Mouse (Mus musculus): ENCODE measurements around the gene Mtif2.
"Not testable (repeated sequence)": the region's sequence is repeated elsewhere in the genome, so short reads cannot be mapped to it uniquely, and the experiment has no call there.

The Mtif2 gene

DNA sequence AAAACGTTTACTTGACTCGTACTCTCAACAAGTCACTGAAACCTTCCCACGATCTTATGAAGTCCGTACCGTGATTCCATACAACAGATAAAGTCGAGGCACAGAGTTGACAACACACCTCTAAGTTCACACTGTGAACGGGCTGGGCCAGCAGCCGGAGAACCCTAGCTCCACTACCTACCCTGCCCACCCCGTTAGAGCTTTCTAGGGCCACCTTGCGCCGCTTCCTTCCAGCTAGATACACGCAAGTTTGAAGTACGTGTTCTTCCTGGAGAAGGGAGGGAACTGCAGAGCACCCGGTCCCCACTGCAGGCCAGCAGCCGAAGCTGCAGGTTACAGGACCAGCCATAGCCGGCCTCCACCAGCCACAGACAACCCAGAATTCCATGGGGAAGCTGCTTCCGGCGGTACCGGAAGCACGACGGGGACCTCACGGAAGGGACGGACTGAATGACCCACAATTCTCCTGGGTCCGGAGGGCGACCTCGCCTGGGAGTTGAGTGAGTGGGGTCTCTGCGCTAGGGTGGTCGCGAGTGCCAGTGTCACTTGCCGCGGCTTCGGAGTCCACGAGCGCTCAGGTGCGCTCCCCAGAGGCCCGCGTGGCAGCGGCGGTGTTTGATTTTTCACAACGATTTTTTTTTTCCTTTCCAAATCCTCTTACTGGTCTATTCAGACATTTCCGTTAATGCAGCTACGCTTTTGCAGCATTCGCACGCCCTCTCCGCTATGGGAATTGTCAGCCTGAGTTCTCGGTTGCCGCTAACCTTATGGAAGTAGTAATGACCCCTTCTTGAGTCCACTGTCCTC is at the start of gene Mtif2:
TSS of gene Mtif2 (plus strand) at position 421 of the 807 bp plus-strand sequence.
- peak; percentile 81 for DNase-seq (ENCODE audit: low spot score)

DNA sequence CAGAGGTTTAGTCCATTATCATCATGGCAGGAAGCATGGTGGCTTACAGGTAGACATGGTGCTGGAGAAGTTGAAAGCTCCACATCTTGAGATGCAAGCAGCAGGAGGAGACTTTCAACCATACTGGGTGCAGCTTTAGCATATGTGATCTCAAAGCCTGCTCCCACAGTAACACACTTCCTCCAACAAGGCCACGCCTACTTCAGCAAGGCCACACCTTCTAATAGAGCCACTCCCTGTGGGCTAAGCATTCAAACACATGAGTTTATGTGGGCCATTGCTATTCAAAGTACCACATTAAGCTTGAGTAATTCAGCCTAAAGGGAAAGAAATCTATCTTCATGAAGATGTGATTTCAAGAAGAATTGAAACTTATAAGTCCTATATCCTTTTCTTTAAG is 33.1 kb upstream of the Mtif2 start:
- DNase-seq (ENCODE audit: low spot score): no peak

DNA sequence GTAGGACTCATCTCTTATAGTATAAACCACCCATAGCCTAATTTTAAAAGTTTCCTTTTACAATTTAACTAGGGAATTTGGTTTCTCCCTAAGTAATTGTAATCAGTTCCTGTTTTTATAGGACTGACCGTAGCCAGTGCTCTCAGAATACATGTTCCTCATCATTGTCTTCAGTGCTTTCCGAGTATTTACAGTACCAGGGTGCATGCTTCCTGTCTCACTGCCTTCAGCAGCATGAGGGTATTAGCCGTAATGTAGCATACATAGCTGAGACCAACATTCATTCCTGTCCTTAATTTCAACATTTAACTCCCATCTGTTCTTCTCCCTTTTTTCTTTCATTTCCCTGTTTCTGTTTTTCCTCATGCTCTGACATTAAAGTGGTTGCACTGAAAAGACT is 29.2 kb upstream of the Mtif2 start:
- no peak for DNase-seq (ENCODE audit: low spot score)

DNA sequence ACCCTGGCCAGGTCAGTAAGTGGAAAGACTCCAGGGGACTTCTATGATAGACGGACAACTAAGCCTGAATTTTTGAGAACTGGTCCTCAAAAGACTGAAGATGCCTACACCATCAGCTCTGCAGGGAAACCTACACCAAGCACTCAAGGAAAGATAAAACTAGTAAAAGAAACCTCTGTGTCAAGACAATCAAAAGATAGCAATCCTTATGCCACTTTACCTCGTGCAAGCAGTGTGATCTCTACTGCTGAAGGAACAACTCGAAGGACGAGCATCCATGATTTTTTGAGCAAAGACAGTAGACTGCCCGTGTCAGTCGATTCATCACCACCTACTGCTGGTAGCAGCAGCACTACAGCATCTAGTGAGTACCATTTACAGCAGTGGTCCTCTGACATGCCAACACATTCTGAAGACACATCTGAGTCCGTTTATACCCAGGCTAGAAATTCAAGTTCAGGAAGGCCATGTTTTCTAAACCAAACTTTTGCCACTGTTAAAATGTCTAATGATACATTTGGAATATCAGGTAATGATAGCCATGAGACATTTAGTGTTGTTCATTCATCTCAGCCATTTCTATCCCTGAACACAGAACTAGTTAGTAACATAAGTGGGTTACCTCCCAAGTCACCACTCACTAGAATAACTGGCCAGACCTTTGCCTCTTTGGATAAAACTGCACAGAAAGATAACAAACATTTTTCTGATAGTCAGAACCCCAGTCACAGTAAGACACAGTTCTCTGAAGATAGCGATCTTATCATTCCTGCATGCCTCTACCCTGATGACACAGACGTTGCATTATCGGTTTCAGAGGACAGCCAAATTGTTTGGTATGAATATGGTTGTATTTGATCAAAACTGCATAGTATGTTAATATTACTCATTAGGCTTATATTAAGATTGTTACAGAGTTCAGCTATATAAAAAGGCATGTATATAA is 22.0 kb upstream of the Mtif2 start:
- DNase-seq (ENCODE audit: low spot score): peak; percentile 52

DNA sequence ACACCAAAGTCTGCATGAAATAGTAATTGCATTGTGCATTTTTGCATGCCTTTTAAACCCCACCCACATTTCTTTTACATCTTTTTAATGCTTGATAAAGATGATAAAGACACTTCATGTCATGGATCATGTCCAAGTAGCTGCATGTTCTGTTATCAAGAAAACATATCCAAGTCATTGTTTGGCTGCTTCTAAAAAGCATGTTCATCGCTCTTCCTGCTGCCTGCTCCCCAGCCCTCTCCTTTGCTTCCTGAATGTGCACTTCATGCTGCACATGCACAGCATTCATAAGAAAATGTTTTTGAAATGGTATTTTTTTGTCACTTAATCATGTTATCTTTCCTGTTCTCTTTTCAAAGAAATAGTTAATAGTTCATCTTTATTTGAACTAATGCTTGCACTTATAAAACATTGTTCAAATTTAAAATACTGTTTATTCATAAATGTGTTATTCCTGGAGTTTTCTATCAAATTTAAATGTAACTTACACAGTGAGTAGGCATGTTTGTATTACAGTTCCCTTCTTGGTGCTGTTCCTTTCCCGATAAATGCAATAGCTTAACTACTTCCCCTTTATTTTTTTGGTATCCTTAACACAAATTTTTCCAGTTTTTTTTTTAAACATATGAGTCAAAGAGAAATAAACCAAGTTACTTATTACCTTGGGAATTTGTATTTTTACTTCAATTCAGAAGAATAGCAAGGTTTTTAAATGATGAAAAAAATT is 21.1 kb upstream of the Mtif2 start:
- DNase-seq (ENCODE audit: low spot score): no peak

DNA sequence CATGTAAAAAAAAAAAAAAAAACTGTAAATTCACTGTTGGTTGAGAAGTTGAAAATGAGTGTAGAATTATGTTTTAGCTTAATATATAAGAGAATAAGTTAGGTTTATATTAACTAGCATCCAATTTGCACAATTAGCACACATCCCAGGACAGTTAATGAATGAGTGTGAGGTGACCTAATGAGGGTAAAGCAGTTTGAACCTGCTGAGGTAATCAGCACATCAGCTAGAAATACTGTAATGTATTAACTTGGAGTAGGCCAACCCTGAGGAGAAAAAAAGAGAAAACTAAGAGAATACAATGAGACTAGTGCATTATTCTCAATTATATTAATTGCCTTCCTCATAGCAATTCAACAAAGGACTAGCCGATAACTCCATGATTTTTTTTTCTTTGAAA is 16.8 kb upstream of the Mtif2 start:
- DNase-seq (ENCODE audit: low spot score): no peak

DNA sequence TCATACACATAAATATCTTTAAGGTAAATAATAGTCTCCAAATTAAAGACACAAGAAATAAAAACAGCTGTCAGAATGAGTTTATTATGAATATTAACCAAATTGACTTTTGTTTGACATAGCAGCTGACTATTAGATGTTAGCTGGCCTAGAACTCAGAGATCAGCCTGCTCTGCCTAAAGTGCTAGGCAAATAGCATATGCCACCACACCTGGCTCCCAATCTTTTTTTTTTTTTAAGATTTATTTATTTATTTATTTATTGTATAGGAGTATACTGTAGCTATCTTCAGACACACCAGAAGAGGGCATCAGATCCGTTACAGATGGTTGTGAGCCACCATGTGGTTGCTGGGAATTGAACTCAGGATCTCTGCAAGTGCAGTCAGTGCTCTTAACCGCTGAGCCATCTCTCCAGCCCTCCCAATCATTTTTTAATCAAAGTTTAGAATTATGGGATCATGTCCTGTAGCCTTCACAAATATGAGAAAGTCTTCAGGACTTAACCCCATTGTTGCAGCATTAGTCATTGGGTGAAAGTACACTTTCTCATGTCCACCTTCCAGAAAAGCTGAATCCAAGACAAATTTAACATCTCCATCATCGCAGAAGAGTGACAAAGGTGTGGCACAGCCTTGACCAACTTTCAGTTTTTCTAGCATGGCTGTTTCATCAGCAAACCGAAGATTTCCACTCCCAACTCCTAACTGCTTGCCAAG is 13.2 kb upstream of the Mtif2 start:
- no peak for DNase-seq (ENCODE audit: low spot score)

DNA sequence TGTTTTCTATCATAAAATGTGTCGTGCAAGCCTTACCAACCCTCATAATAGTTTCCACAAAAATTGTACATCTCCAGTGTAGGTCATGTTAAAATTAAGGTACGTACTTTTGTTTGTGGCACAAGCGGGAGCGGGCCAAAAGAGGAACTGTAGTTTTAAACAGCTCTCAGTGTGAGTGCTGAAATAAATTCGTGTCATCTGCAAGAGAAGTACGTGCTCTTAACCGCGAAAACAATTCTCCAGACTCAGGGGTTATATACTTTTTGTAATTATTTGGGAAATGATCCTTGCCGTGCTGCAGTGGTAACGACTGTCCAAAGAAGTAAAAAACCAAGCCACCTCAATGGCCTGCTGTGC is 11.9 kb upstream of the Mtif2 start:
- no peak for DNase-seq (ENCODE audit: low spot score)

DNA sequence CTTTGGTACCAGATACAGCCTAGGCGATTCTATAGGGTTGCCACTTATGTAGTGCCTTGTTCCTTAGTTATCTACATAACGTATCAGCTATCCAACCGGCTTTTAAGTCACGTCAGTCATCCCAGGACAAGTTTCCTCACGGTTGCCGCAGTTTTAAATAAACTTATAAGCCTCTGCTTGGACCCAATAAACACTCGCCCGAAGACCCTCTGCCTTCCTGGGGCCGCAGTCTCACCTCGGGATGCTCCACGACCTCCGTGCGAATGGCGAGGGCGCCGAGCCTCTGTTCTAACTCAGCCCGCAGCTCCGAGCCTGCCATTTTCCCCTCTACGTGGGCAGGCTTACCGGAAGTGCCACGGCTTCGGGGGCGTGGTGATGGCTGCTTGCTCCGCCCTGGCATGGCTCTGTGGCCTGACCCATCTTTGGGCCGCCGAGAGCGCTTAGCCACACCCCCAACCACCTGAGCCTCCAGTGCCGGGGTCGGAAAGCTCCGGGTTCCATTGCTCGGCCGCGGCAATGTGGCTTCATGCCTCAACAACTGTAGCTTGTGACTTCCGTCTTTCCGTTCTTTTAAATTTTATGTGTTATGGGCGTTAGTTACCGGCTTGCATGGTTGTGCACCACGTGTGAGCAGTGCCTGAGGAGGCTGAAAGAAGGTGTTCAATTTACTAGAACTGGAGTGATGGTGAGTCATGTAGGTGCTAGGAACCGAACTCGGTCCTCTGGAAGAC is 11.4 kb upstream of the Mtif2 start, which contains the start of gene Prorsd1:
TSS of gene Prorsd1 (minus strand) at position 352 of the 731 bp plus-strand sequence.
- peak; percentile 92 for DNase-seq (ENCODE audit: low spot score)

DNA sequence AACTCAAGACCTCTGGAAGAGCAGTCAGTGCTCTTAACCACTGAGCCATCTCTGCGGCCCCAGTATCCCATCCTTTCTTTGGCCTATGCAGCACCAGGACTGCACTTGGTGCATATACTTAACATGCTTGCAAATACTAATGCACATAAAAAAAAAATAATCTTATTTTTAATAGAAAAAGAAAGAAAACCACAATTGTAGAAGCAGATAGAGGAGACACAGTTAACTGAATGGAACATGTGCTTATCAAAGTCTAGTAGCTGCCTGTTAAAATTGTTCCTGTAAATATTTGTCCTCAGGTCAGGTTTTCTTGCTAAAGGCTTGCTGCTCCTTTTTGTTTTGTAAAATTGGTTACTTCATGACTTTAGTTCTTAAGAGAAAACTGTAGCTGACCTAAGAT is 12.0 kb downstream of the Mtif2 start:
- no peak for DNase-seq (ENCODE audit: low spot score)

DNA sequence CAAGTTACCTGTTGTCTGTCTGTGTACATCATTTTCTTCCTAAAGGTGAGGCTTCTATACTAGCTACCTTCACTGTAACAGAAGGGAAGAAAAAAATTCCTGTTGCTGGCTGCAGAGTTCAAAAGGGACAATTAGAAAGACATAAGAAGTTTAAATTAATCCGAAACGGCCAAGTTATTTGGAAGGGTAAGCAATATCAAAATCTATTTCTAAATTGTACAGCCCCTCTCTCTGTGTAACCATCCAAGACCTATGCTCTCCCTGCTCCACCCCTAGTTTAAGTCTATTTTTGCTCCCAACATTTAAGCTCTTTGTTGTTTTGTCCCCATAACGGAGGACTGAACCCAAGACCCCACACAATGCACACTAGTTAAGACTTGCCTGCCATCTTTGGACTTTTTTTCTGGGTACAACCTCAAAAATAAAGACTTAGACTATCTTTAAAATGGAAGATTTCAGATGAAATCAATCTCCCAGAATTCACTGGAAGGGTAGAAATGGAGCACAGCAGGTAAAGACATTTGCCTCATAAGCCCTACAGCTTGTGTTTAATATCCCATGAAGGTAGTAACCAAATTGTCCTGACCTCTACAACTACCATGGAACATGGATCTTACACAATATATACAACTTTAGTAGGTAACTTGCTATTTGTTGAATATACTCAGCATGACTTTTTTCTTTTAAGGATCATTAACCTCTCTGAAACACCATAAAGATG is 18.2 kb downstream of the Mtif2 start:
- no peak for DNase-seq (ENCODE audit: low spot score)

DNA sequence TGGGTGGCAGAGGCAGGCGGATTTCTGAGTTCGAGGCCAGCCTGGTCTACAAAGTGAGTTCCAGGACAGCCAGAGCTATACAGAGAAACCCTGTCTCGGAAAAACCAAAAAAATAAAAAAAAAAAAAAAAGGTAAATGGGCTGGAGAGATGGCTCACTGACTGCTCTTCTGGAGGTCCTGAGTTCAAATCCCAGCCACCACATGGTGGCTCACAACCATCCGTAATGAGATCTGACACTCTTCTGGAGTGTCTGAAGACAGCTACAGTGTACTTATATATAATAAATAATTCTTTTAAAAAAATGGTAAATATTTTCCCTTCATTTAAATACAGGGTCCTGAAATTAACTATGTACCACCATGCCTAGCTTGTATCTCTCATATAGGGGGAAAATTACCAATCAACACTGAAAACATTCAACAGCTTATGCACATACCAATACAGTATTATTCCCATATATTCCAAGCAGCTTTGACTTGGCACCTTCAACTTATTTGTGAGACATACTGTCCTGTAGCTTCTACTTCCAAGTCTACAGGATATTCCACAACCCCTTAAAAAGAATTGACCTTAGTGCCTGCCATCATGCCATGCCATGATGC is 19.0 kb downstream of the Mtif2 start:
- DNase-seq (ENCODE audit: low spot score): not testable (repeated sequence)

DNA sequence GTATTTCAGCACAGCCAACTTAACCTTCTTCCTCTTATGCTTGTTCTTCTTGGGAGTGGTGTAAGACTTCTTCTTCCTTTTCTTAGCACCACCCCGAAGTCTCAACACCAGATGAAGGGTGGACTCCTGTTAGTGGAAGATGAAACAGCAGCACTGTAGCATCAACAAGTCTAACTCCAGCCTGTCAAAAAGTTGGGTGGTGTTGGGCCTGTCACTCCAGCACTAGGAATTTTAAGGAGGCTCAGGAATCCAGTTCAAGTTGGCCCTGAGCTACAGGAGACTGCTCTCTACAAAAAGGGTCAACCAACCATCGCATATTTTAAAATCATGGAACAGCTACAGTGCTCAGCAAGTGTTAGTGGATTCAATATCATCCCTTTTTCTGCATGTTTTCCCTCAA is 20.1 kb downstream of the Mtif2 start:
- not testable (repeated sequence) for DNase-seq (ENCODE audit: low spot score)

DNA sequence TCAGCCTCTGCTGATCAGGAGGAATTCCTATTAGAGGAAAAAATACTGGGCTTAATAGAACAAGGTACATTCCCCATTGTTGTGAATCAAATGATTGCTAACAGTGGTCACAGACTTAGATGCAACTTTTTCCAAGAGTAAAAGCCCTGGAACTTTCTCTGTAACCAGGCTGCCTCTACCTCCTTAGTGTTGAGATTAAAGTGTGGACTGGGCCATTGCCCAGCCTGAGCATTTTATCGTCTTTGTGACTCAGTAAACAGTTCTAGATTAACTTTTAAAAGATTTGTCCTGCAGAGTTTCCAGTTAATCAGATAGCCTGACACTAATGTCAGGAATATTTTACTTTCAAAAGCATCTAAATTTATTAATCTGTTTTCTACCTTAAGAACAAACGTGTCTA is 20.6 kb downstream of the Mtif2 start:
- DNase-seq (ENCODE audit: low spot score): no peak

DNA sequence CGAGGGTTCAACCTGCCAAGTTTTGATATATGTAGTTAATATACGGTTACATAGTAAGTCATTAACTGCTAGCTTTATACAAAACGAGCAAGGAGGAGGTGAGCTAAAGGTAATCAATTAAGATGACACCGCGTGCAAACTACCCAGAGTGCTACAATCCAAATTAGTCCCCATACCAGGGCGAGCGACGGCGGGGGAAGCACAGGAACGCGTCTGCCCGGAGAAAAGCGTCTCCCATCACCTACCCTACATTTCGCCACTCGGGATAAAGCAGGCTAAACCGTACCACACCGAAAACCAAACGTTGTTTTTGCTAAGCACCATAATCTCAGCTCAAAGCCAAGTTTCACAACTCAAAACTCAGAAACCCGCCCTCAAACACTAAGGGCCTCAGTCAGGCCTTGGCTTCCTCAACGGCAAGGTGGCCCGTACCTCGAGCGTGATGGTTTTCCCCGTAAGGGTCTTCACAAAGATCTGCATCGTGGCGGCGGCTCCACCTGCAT is 21.1 kb downstream of the Mtif2 start:
- DNase-seq (ENCODE audit: low spot score): no peak

DNA sequence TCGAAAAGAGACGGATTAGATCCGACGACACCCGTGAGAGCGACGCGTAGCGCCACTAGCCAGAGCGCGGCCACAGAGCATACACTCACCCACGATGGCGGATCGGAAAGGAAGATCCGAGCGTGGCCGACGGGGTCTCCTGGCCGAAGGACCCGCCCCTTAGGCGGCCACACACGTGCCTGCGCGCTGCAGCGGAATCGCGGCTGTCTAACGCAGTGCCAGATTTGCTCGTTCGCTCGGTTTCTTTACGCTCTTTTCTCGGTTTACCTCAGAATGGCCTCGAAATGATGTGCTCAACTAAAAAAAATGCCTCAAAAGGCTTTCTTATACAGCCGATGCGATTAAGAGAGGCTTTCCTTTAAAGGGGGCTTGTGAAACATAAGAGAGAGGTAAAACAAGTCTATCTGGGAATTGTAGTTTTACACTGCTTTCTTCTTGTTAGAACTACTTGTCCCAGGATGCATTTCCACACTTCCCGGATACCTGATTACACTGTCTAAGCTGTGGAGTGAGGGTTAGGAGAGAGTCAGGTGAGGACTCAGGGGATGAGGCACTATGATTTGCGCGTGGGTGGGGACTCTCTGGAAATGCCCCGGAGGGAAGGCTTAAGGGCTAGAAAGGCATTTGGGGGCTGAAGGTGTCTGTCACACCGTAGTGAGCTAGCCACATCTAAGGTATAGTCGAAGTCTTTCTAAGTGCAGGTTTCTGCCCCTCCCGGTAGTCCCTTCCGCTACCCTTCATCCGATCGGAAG is 21.7 kb downstream of the Mtif2 start, which contains the start of the genes Clhc1 and Rps27a:
TSS of gene Clhc1 (plus strand) at position 199 of the 752 bp plus-strand sequence.
TSS of gene Rps27a (minus strand) at position 358 of the 752 bp plus-strand sequence.
- DNase-seq (ENCODE audit: low spot score): peak; percentile 86

DNA sequence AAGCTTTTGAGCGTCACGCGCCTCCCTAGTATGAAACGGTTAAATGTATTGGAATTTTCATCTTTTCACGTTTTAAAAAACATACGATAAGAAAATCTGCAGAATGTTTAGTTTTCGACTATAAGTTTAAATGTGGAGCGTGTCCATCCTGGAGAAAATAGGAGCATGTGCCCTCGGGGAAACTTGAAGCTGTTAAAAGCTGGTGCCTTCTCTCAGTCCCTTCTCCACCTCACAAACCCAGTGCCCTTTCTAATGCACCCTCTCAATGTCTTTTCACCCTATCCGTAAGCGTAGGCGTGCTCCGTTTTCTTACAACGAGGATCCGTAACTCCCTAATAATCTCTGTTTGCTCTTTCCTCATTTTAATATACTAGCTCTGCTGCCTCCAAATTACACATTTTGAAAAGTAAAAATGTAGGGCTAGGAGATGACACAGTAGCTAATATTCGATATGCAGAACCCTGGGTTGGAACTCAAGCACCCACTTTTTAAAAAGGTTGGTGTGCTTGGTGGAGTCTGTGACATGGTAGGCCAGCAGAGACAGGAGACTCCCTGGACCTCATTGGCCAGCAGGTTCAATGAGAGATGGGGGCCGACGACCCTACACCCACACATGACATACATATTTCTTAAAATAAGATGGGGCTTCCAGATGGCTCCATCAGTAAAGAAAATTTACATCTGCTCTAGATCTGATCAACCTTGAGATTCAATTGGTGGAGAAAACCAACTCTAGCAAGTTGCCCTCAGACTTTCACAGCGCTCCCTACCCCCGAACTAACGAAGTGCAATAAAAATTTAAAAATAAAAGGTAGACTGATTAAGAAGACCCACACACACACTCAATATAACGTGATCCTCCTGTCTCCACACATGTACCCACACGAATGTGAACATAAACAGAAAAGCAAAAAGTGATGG is 22.6 kb downstream of the Mtif2 start:
- DNase-seq (ENCODE audit: low spot score): no peak

DNA sequence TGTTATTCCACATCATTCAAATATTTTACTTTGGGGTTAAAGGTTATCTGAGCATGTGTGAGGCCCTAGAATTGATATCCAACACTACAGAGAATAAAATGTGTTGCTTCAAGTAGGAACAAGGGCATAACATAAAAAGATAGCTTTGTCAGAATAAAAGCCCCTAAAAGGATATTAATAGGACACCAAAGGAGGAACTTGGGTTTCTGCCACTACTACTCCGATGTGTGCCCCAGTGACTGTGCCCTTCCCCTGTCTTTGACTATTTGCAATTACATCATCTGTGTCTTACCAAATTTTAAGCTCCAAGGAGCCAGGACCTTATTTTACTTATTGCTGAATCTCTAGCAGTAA is 23.2 kb downstream of the Mtif2 start:
- DNase-seq (ENCODE audit: low spot score): no peak

Data from c-Kit-positive CD71-positive TER-119-positive erythroid progenitor cells, embryonic 14.5 days (primary cell).